Mouse (Mus musculus): ENCODE measurements around the gene Tmem234. TPM values are rescaled to one million over a fixed set of nuclear protein-coding genes. Genes with fewer than 3 reads are reported as not detected.
A peak's percentile ranks its signal among the peaks of the same experiment; 100 is the strongest.

Gene Tmem234
- total and polyA plus RNA-seq, 3 experiments: 35.9 to 69.5 (median 41.7) TPM

- no peak for DNase-seq
- H3K27me3 ChIP-seq (ENCODE audit: control insufficient read depth, insufficient read depth, low read length): no peaks in the 10 kb centered on the region
- WGBS: 75% methylated on average over 12 of the region's 12 CpGs
- intact Hi-C loops (cut with DNase I): loop anchor here (2.0 kb wide), 2 partner anchors 24 to 60 kb away; no protein-coding TSS in a partner anchor
- no peak overlapping the region for H3K9ac ChIP-seq (ENCODE audit: low read depth, low read length)
- H3K27ac ChIP-seq: no peak overlapping the region
- no peak overlapping the region for H3K4me3 ChIP-seq
- no peaks in the 10 kb centered on the region for H3K36me3 ChIP-seq (ENCODE audit: control insufficient read depth, insufficient read depth, low read length)
- no peaks in the 10 kb centered on the region for H3K79me2 ChIP-seq (replicated peaks; ENCODE audit: control insufficient read depth, insufficient read depth, low read length)
- no peaks in the 10 kb centered on the region; the same call in 1 of the 2 replicates for H3K4me1 ChIP-seq (ENCODE audit: control insufficient read depth, insufficient read depth, low read length)
- TF ChIP-seq CTCF (IDR thresholded peaks at IDR 0.05): no peak
Measured at GRCm38 (mm10) chr4:129609139-129609631, 8.7 kb downstream of the Tmem234 start.

- Histone ChIP-seq H3K4me3 (no peak overlapping the region), H3K27me3 (ENCODE audit: control insufficient read depth, insufficient read depth, low read length) (no peaks in the 10 kb centered on the region), H3K79me2 (replicated peaks; ENCODE audit: control insufficient read depth, insufficient read depth, low read length) (no peaks in the 10 kb centered on the region), H3K36me3 (ENCODE audit: control insufficient read depth, insufficient read depth, low read length) (no peaks in the 10 kb centered on the region), H3K4me1 (ENCODE audit: control insufficient read depth, insufficient read depth, low read length) (no peaks in the 10 kb centered on the region; the same call in 1 of the 2 replicates), H3K9ac (ENCODE audit: low read depth, low read length) (no peak overlapping the region), H3K27ac (no peak overlapping the region)
- no peak for DNase-seq
- TF ChIP-seq EP300 (IDR thresholded peaks at IDR 0.05; ENCODE audit: insufficient read depth, low read depth, low read length) (no peak), CTCF (IDR thresholded peaks at IDR 0.05) (no peak), POLR2A (IDR thresholded peaks at IDR 0.05; ENCODE audit: insufficient read depth, low read depth, low read length) (no peak)
- intact Hi-C loops (cut with DNase I): no loop called here
- 73% methylated on average over 4 of the region's 4 CpGs for WGBS
Measured at GRCm38 (mm10) chr4:129610026-129610425, 9.6 kb downstream of the Tmem234 start.

DNA sequence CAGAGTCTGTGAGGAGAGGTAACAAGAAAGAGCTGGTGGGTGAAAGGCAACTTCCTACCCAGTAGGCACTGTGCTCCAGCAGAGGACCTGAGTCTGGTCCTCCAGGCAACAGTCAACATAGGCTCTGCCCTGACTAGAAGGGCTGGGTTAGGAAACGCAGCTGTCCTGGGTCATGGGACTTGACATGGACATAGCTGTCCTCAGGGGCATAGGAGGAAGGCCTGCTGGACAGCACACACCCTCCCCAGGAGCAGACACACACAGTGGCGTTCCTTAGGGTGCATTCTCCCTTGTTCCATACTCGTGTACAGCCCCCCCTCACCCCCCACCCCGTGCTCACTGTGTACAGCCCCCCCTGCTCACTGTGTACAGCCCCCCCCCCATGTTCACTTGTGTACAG is 10.0 kb downstream of the Tmem234 start:
- WGBS: 48% methylated on average over 4 of the region's 4 CpGs
- no peak overlapping the region for H3K4me3 ChIP-seq
- no peaks in the 10 kb centered on the region for H3K79me2 ChIP-seq (replicated peaks; ENCODE audit: control insufficient read depth, insufficient read depth, low read length)
- no peaks in the 10 kb centered on the region; the same call in 1 of the 2 replicates for H3K4me1 ChIP-seq (ENCODE audit: control insufficient read depth, insufficient read depth, low read length)
- H3K27me3 ChIP-seq (ENCODE audit: control insufficient read depth, insufficient read depth, low read length): no peaks in the 10 kb centered on the region
- H3K9ac ChIP-seq (ENCODE audit: low read depth, low read length): no peak overlapping the region
- DNase-seq: no peak
- no peak overlapping the region for H3K27ac ChIP-seq
- intact Hi-C loops (cut with DNase I): no loop called here
- TF ChIP-seq EP300 (IDR thresholded peaks at IDR 0.05; ENCODE audit: insufficient read depth, low read depth, low read length): no peak
- TF ChIP-seq CTCF (IDR thresholded peaks at IDR 0.05): no peak
- TF ChIP-seq POLR2A (IDR thresholded peaks at IDR 0.05; ENCODE audit: insufficient read depth, low read depth, low read length): no peak
- H3K36me3 ChIP-seq (ENCODE audit: control insufficient read depth, insufficient read depth, low read length): no peaks in the 10 kb centered on the region

DNA sequence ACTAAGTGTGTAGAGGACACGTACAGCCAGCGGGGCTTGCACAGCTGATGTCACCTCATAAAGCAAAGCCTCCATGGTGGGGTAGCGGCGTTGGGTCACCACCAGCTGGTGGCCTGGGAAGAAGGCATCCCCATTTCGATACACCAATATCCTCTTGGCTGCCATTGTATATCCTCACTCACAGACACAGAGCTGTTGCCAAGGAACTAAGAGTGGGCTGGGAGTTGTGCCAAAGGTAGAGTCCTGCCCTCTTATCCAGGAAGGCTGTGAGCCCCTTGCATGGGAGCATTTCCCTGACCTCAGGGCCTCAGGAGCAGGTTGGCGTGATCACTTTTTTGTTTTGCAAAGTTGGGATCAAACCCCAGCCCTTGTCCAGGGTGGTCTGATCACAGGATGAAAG is 13.6 kb downstream of the Tmem234 start, which contains the start of gene Dcdc2b:
TSS of gene Dcdc2b (minus strand) at position 165 of the 400 bp plus-strand sequence.
- Histone ChIP-seq H3K4me1 (ENCODE audit: control insufficient read depth, insufficient read depth, low read length) (peaks cover 4% of the 10 kb centered on the region; the same call in 1 of the 2 replicates), H3K36me3 (ENCODE audit: control insufficient read depth, insufficient read depth, low read length) (no peaks in the 10 kb centered on the region), H3K27me3 (ENCODE audit: control insufficient read depth, insufficient read depth, low read length) (no peaks in the 10 kb centered on the region), H3K9ac (ENCODE audit: low read depth, low read length) (no peak within 1 kb of the TSS), H3K79me2 (replicated peaks; ENCODE audit: control insufficient read depth, insufficient read depth, low read length) (no peaks in the 10 kb centered on the region), H3K27ac (no peak within 1 kb of the TSS; the same call in 1 of the 2 replicates), H3K4me3 (no peak within 1 kb of the TSS)
- 43% methylated on average over 6 of the region's 6 CpGs for WGBS
- intact Hi-C loops (cut with DNase I): no loop called here
- DNase-seq: peak; percentile 55 to 58
- TF ChIP-seq POLR2A (IDR thresholded peaks at IDR 0.05; ENCODE audit: insufficient read depth, low read depth, low read length) (0 out of 2 replicates have a peak, but pooled peaks have one; percentile 8), CTCF (IDR thresholded peaks at IDR 0.05) (no peak), EP300 (IDR thresholded peaks at IDR 0.05; ENCODE audit: insufficient read depth, low read depth, low read length) (no peak)

- Histone ChIP-seq H3K79me2 (replicated peaks; ENCODE audit: control insufficient read depth, insufficient read depth, low read length) (no peaks in the 10 kb centered on the region), H3K36me3 (ENCODE audit: control insufficient read depth, insufficient read depth, low read length) (no peaks in the 10 kb centered on the region), H3K27me3 (ENCODE audit: control insufficient read depth, insufficient read depth, low read length) (no peaks in the 10 kb centered on the region), H3K9ac (ENCODE audit: low read depth, low read length) (no peak overlapping the region), H3K27ac (no peak overlapping the region), H3K4me1 (ENCODE audit: control insufficient read depth, insufficient read depth, low read length) (peaks cover 8% of the 10 kb centered on the region), H3K4me3 (no peak overlapping the region)
- DNase-seq: no peak
- 85% methylated on average over 9 of the region's 9 CpGs for WGBS
- intact Hi-C loops (cut with DNase I): loop anchor here (5.0 kb wide), 1 partner anchor 284 kb away; no protein-coding TSS in a partner anchor
- no peak for TF ChIP-seq POLR2A (IDR thresholded peaks at IDR 0.05; ENCODE audit: insufficient read depth, low read depth, low read length)
Measured at GRCm38 (mm10) chr4:129615801-129616290, 15.4 kb downstream of the Tmem234 start.

GRCm38 (mm10) chr4:129616631-129617030 is 16.2 kb downstream of the Tmem234 start:
- TF ChIP-seq POLR2A (IDR thresholded peaks at IDR 0.05; ENCODE audit: insufficient read depth, low read depth, low read length) (no peak), CTCF (IDR thresholded peaks at IDR 0.05) (no peak), EP300 (IDR thresholded peaks at IDR 0.05; ENCODE audit: insufficient read depth, low read depth, low read length) (no peak)
- intact Hi-C loops (cut with DNase I): loop anchor here (5.0 kb wide), 1 partner anchor 284 kb away; no protein-coding TSS in a partner anchor
- H3K4me3 ChIP-seq: no peak overlapping the region
- H3K9ac ChIP-seq (ENCODE audit: low read depth, low read length): no peak overlapping the region
- 78% methylated on average over 3 of the region's 3 CpGs for WGBS
- no peaks in the 10 kb centered on the region for H3K79me2 ChIP-seq (replicated peaks; ENCODE audit: control insufficient read depth, insufficient read depth, low read length)
- peaks cover 8% of the 10 kb centered on the region for H3K4me1 ChIP-seq (ENCODE audit: control insufficient read depth, insufficient read depth, low read length)
- no peaks in the 10 kb centered on the region for H3K27me3 ChIP-seq (ENCODE audit: control insufficient read depth, insufficient read depth, low read length)
- no peak overlapping the region for H3K27ac ChIP-seq
- DNase-seq: no peak
- no peaks in the 10 kb centered on the region for H3K36me3 ChIP-seq (ENCODE audit: control insufficient read depth, insufficient read depth, low read length)

Data from heart, adult 2 months (tissue).